Mouse (Mus musculus): ENCODE data around the gene Olfr549. TPM values are rescaled to one million over a fixed set of nuclear protein-coding genes. Genes with fewer than 3 reads are reported as not detected.

The Olfr549 gene
- polyA plus RNA-seq, 1 experiment from 2014 or later = not detected

- H3K4me3 ChIP-seq (ENCODE audit: low read length) = no peak overlapping the region
- ATAC-seq = no peak
- 54% methylated on average over 10 of the region's 10 CpGs for WGBS
- H3K9ac ChIP-seq (ENCODE audit: low read depth, low read length) = no peak overlapping the region
- H3K36me3 ChIP-seq (ENCODE audit: control insufficient read depth, insufficient read depth, low read length) = no peaks in the 10 kb centered on the region
- H3K4me1 ChIP-seq (ENCODE audit: control insufficient read depth, insufficient read depth, low read depth, low read length) = peaks cover 9% of the 10 kb centered on the region
- H3K9me3 ChIP-seq (ENCODE audit: control insufficient read depth, low read length) = no peaks in the 10 kb centered on the region
- 0 out of 2 replicates have a peak, but pooled peaks cover 3% of the 10 kb centered on the region for H3K27me3 ChIP-seq (replicated peaks; ENCODE audit: control insufficient read depth, insufficient read depth, low read length)
- no peak overlapping the region for H3K4me2 ChIP-seq (ENCODE audit: low read length)
- H3K27ac ChIP-seq (ENCODE audit: low read depth, low read length) = no peak overlapping the region
Observed at GRCm38 (mm10) chr7:102516261-102517050, 33.2 kb upstream of the Olfr549 start.

- Histone ChIP-seq H3K36me3 (ENCODE audit: control insufficient read depth, insufficient read depth, low read length) (no peaks in the 10 kb centered on the region), H3K9me3 (ENCODE audit: control insufficient read depth, low read length) (no peaks in the 10 kb centered on the region), H3K27me3 (replicated peaks; ENCODE audit: control insufficient read depth, insufficient read depth, low read length) (0 out of 2 replicates have a peak, but pooled peaks cover 3% of the 10 kb centered on the region), H3K4me2 (ENCODE audit: low read length) (no peak overlapping the region), H3K4me3 (ENCODE audit: low read length) (no peak overlapping the region), H3K9ac (ENCODE audit: low read depth, low read length) (no peak overlapping the region), H3K27ac (ENCODE audit: low read depth, low read length) (no peak overlapping the region), H3K4me1 (ENCODE audit: control insufficient read depth, insufficient read depth, low read depth, low read length) (peaks cover 9% of the 10 kb centered on the region)
- WGBS = 58% methylated on average over 2 of the region's 2 CpGs
- peak; percentile 12; the same call in 1 of the 2 replicates for ATAC-seq
Observed at GRCm38 (mm10) chr7:102517051-102517335, 32.7 kb upstream of the Olfr549 start.

- WGBS = 88% methylated on average over 1 of the region's 1 CpGs
- H3K4me1 ChIP-seq (ENCODE audit: control insufficient read depth, insufficient read depth, low read depth, low read length) = no peaks in the 10 kb centered on the region
- H3K27me3 ChIP-seq (replicated peaks; ENCODE audit: control insufficient read depth, insufficient read depth, low read length) = no peaks in the 10 kb centered on the region
- no peak overlapping the region for H3K9ac ChIP-seq (ENCODE audit: low read depth, low read length)
- no peak overlapping the region for H3K4me3 ChIP-seq (ENCODE audit: low read length)
- no peak for ATAC-seq
- H3K27ac ChIP-seq (ENCODE audit: low read depth, low read length) = no peak overlapping the region
- H3K9me3 ChIP-seq (ENCODE audit: control insufficient read depth, low read length) = no peaks in the 10 kb centered on the region
- H3K4me2 ChIP-seq (ENCODE audit: low read length) = no peak overlapping the region
- H3K36me3 ChIP-seq (ENCODE audit: control insufficient read depth, insufficient read depth, low read length) = no peaks in the 10 kb centered on the region
Observed at GRCm38 (mm10) chr7:102529052-102529451, 20.6 kb upstream of the Olfr549 start.

- WGBS = 80% methylated on average over 1 of the region's 1 CpGs
- Histone ChIP-seq H3K4me2 (ENCODE audit: low read length) (no peak within 1 kb of the TSS), H3K9ac (ENCODE audit: low read depth, low read length) (no peak within 1 kb of the TSS), H3K9me3 (ENCODE audit: control insufficient read depth, low read length) (no peaks in the 10 kb centered on the region), H3K27ac (ENCODE audit: low read depth, low read length) (no peak within 1 kb of the TSS), H3K4me3 (ENCODE audit: low read length) (no peak within 1 kb of the TSS), H3K27me3 (replicated peaks; ENCODE audit: control insufficient read depth, insufficient read depth, low read length) (no peaks in the 10 kb centered on the region), H3K4me1 (ENCODE audit: control insufficient read depth, insufficient read depth, low read depth, low read length) (no peaks in the 10 kb centered on the region), H3K36me3 (ENCODE audit: control insufficient read depth, insufficient read depth, low read length) (no peaks in the 10 kb centered on the region)
- no peak for ATAC-seq
Observed at GRCm38 (mm10) chr7:102534449-102534848, 15.2 kb upstream of the Olfr549 start, which contains the start of gene Olfr547. Gene Olfr547 (plus strand): TSS chr7:102534749.

GRCm38 (mm10) chr7:102540596-102540995 lies 9.1 kb upstream of the Olfr549 start, which contains the start of gene Olfr548-ps1:
Gene Olfr548-ps1 (plus strand): TSS chr7:102540896.
- no peak for ATAC-seq
- no peaks in the 10 kb centered on the region for H3K9me3 ChIP-seq (ENCODE audit: control insufficient read depth, low read length)
- no peaks in the 10 kb centered on the region for H3K36me3 ChIP-seq (ENCODE audit: control insufficient read depth, insufficient read depth, low read length)
- H3K9ac ChIP-seq (ENCODE audit: low read depth, low read length) = no peak within 1 kb of the TSS
- H3K27me3 ChIP-seq (replicated peaks; ENCODE audit: control insufficient read depth, insufficient read depth, low read length) = no peaks in the 10 kb centered on the region
- H3K4me1 ChIP-seq (ENCODE audit: control insufficient read depth, insufficient read depth, low read depth, low read length) = no peaks in the 10 kb centered on the region
- no peak within 1 kb of the TSS for H3K4me2 ChIP-seq (ENCODE audit: low read length)
- 87% methylated on average over 2 of the region's 2 CpGs for whole genome bisulfite sequencing
- H3K4me3 ChIP-seq (ENCODE audit: low read length) = no peak within 1 kb of the TSS
- H3K27ac ChIP-seq (ENCODE audit: low read depth, low read length) = no peak within 1 kb of the TSS

- Histone ChIP-seq H3K4me1 (ENCODE audit: control insufficient read depth, insufficient read depth, low read depth, low read length) (no peaks in the 10 kb centered on the region), H3K9me3 (ENCODE audit: control insufficient read depth, low read length) (no peaks in the 10 kb centered on the region), H3K27me3 (replicated peaks; ENCODE audit: control insufficient read depth, insufficient read depth, low read length) (no peaks in the 10 kb centered on the region), H3K36me3 (ENCODE audit: control insufficient read depth, insufficient read depth, low read length) (no peaks in the 10 kb centered on the region), H3K9ac (ENCODE audit: low read depth, low read length) (no peak overlapping the region), H3K4me3 (ENCODE audit: low read length) (no peak overlapping the region), H3K4me2 (ENCODE audit: low read length) (no peak overlapping the region), H3K27ac (ENCODE audit: low read depth, low read length) (no peak overlapping the region)
- no peak for ATAC-seq
- 59% methylated on average over 3 of the region's 3 CpGs for WGBS
Observed at GRCm38 (mm10) chr7:102541251-102541650, 8.4 kb upstream of the Olfr549 start.

GRCm38 (mm10) chr7:102553279-102553678 lies 3.6 kb downstream of the Olfr549 start:
- 79% methylated on average over 3 of the region's 3 CpGs for WGBS
- no peak overlapping the region for H3K4me3 ChIP-seq (ENCODE audit: low read length)
- H3K9ac ChIP-seq (ENCODE audit: low read depth, low read length) = no peak overlapping the region
- H3K27ac ChIP-seq (ENCODE audit: low read depth, low read length) = no peak overlapping the region
- H3K27me3 ChIP-seq (replicated peaks; ENCODE audit: control insufficient read depth, insufficient read depth, low read length) = no peaks in the 10 kb centered on the region
- no peaks in the 10 kb centered on the region for H3K4me1 ChIP-seq (ENCODE audit: control insufficient read depth, insufficient read depth, low read depth, low read length)
- H3K9me3 ChIP-seq (ENCODE audit: control insufficient read depth, low read length) = no peaks in the 10 kb centered on the region
- ATAC-seq = no peak
- H3K36me3 ChIP-seq (ENCODE audit: control insufficient read depth, insufficient read depth, low read length) = no peaks in the 10 kb centered on the region
- H3K4me2 ChIP-seq (ENCODE audit: low read length) = no peak overlapping the region

GRCm38 (mm10) chr7:102564999-102565997 lies 15.6 kb downstream of the Olfr549 start, which contains the start of gene Trim21:
Gene Trim21 (minus strand): TSS chr7:102565486.
- Histone ChIP-seq H3K36me3 (ENCODE audit: control insufficient read depth, insufficient read depth, low read length) (no peaks in the 10 kb centered on the region), H3K4me3 (ENCODE audit: low read length) (peak within 1 kb of the TSS; percentile 34), H3K4me2 (ENCODE audit: low read length) (peak within 1 kb of the TSS; percentile 39), H3K4me1 (ENCODE audit: control insufficient read depth, insufficient read depth, low read depth, low read length) (no peaks in the 10 kb centered on the region), H3K9me3 (ENCODE audit: control insufficient read depth, low read length) (no peaks in the 10 kb centered on the region), H3K27ac (ENCODE audit: low read depth, low read length) (no peak within 1 kb of the TSS), H3K27me3 (replicated peaks; ENCODE audit: control insufficient read depth, insufficient read depth, low read length) (no peaks in the 10 kb centered on the region), H3K9ac (ENCODE audit: low read depth, low read length) (peak within 1 kb of the TSS; percentile 42)
- WGBS = 25% methylated on average over 10 of the region's 10 CpGs
- peak; percentile 74 for ATAC-seq

- no peaks in the 10 kb centered on the region for H3K36me3 ChIP-seq (ENCODE audit: control insufficient read depth, insufficient read depth, low read length)
- no peak overlapping the region for H3K4me2 ChIP-seq (ENCODE audit: low read length)
- no peaks in the 10 kb centered on the region for H3K9me3 ChIP-seq (ENCODE audit: control insufficient read depth, low read length)
- no peak overlapping the region for H3K4me3 ChIP-seq (ENCODE audit: low read length)
- ATAC-seq = no peak
- no peak overlapping the region for H3K9ac ChIP-seq (ENCODE audit: low read depth, low read length)
- no peaks in the 10 kb centered on the region for H3K4me1 ChIP-seq (ENCODE audit: control insufficient read depth, insufficient read depth, low read depth, low read length)
- no peaks in the 10 kb centered on the region for H3K27me3 ChIP-seq (replicated peaks; ENCODE audit: control insufficient read depth, insufficient read depth, low read length)
- H3K27ac ChIP-seq (ENCODE audit: low read depth, low read length) = no peak overlapping the region
- WGBS = 91% methylated on average over 4 of the region's 4 CpGs
Observed at GRCm38 (mm10) chr7:102566219-102566618, 16.5 kb downstream of the Olfr549 start.
